Mouse (Mus musculus): ENCODE measurements around the gene Neurod6. TPM values are rescaled to one million over a fixed set of nuclear protein-coding genes. Genes with fewer than 3 reads are reported as not detected.
A peak's percentile ranks its signal among the peaks of the same experiment; 100 is the strongest.
"Not testable (repeated sequence)": the region's sequence is repeated elsewhere in the genome, so short reads cannot be mapped to it uniquely, and the experiment has no call there.

The Neurod6 gene
- 60.8 and 65.8 TPM in 2 replicates for polyA plus RNA-seq (2016; fragmentation: Nextera tagmentation; extraction: Ambion mirVana)

- Histone ChIP-seq H3K27ac (peak within 1 kb of the TSS; percentile 54), H3K4me2 (peak within 1 kb of the TSS; percentile 31), H3K9ac (peak within 1 kb of the TSS; percentile 25), H3K9me3 (no peaks in the 10 kb centered on the region), H3K36me3 (replicated peaks) (no peaks in the 10 kb centered on the region), H3K4me3 (replicated peaks) (peak within 1 kb of the TSS; percentile 15; the same call in 1 of the 2 replicates), H3K4me1 (peaks cover 20% of the 10 kb centered on the region), H3K27me3 (0 out of 2 replicates have a peak, but pooled peaks cover 10% of the 10 kb centered on the region)
- ATAC-seq (ENCODE audit: low FRiP score), result peak; percentile 47; the same call in 1 of the 2 replicates
- 64% methylated on average over 4 of the region's 4 CpGs for WGBS
These were observed at the start of gene Neurod6 for GRCm38 (mm10) chr6:55680974-55681373. Gene Neurod6 (minus strand): TSS chr6:55681263.

DNA sequence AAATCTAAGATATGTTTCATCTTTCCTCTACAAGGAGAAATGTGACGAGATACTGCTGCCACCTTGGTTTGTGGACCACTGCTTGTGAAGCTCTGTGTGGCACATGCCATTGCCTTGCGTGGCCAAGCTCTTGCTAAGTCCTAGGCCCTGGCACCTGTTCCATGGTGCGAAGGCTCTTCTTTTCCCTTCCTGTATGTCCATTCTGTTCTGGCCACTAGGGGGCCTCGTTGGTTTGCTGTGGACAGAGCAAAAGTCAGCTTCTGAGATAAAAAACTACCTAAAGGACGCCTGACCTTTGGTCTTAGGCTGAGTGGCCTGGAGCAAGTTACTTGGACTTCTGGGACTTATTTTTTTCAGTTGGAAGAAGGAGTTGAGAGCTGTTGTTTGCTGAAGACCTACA, 36.1 kb upstream of the Neurod6 start:
- 36% methylated on average over 5 of the region's 5 CpGs for WGBS
- no peak overlapping the region for H3K27ac ChIP-seq
- no peak overlapping the region for H3K9ac ChIP-seq
- H3K9me3 ChIP-seq, result no peaks in the 10 kb centered on the region
- H3K36me3 ChIP-seq (replicated peaks), result no peaks in the 10 kb centered on the region
- H3K4me2 ChIP-seq, result no peak overlapping the region
- H3K4me1 ChIP-seq, result no peaks in the 10 kb centered on the region
- H3K4me3 ChIP-seq (replicated peaks), result no peak overlapping the region
- H3K27me3 ChIP-seq, result no peaks in the 10 kb centered on the region
- no peak for ATAC-seq (ENCODE audit: low FRiP score)

GRCm38 (mm10) chr6:55715446-55715845, 34.4 kb upstream of the Neurod6 start:
- 86% methylated on average over 6 of the region's 6 CpGs for WGBS
- Histone ChIP-seq H3K36me3 (replicated peaks) (no peaks in the 10 kb centered on the region), H3K4me2 (no peak overlapping the region), H3K9ac (no peak overlapping the region), H3K9me3 (no peaks in the 10 kb centered on the region), H3K4me1 (no peaks in the 10 kb centered on the region), H3K27ac (no peak overlapping the region), H3K4me3 (replicated peaks) (no peak overlapping the region), H3K27me3 (no peaks in the 10 kb centered on the region)
- no peak for ATAC-seq (ENCODE audit: low FRiP score)

DNA sequence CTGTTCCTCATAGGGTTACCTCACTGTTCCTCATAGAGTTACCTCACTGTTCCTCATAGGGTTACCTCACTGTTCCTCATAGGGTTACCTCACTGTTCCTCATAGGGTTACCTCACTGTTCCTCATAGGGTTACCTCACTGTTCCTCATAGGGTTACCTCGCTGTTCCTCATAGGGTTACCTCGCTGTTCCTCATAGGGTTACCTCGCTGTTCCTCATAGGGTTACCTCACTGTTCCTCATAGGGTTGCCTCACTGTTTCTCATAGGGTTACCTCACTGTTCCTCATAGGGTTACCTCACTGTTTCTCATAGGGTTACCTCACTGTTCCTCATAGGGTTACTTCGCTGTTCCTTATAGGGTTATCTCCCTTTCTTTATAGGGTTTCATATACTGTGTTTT, 29.9 kb upstream of the Neurod6 start:
- not testable (repeated sequence) for H3K36me3 ChIP-seq (replicated peaks); H3K9ac ChIP-seq; H3K4me3 ChIP-seq (replicated peaks); H3K4me2 ChIP-seq; H3K9me3 ChIP-seq; H3K27ac ChIP-seq; H3K4me1 ChIP-seq; H3K27me3 ChIP-seq; ATAC-seq (ENCODE audit: low FRiP score)
- 91% methylated on average over 4 of the region's 4 CpGs for WGBS

- Histone ChIP-seq H3K9ac (no peak overlapping the region), H3K36me3 (replicated peaks) (no peaks in the 10 kb centered on the region), H3K27ac (0 out of 2 replicates have a peak overlapping the region, but pooled peaks have one; percentile 19), H3K4me3 (replicated peaks) (no peak overlapping the region), H3K9me3 (no peaks in the 10 kb centered on the region), H3K27me3 (no peaks in the 10 kb centered on the region), H3K4me2 (no peak overlapping the region), H3K4me1 (no peaks in the 10 kb centered on the region; the same call in 1 of the 2 replicates)
- no peak for ATAC-seq (ENCODE audit: low FRiP score)
- WGBS, result 84% methylated on average over 1 of the region's 1 CpGs
These were observed 23.7 kb upstream of the Neurod6 start for GRCm38 (mm10) chr6:55704759-55705104.

- H3K9ac ChIP-seq, result no peak overlapping the region
- H3K9me3 ChIP-seq, result no peaks in the 10 kb centered on the region
- no peaks in the 10 kb centered on the region for H3K36me3 ChIP-seq (replicated peaks)
- no peaks in the 10 kb centered on the region; the same call in 1 of the 2 replicates for H3K4me1 ChIP-seq
- H3K27ac ChIP-seq, result peak overlapping the region; percentile 66
- H3K4me3 ChIP-seq (replicated peaks), result no peak overlapping the region
- ATAC-seq (ENCODE audit: low FRiP score), result peak; percentile 60; the same call in 1 of the 2 replicates
- no peaks in the 10 kb centered on the region for H3K27me3 ChIP-seq
- 59% methylated on average over 8 of the region's 8 CpGs for WGBS
- no peak overlapping the region for H3K4me2 ChIP-seq
These were observed 23.1 kb upstream of the Neurod6 start for GRCm38 (mm10) chr6:55704061-55704758.

- no peaks in the 10 kb centered on the region; the same call in 1 of the 2 replicates for H3K4me1 ChIP-seq
- WGBS, result 12% methylated on average over 4 of the region's 4 CpGs
- H3K9ac ChIP-seq, result no peak overlapping the region
- no peak overlapping the region for H3K4me2 ChIP-seq
- peak; percentile 85; the same call in 1 of the 2 replicates for ATAC-seq (ENCODE audit: low FRiP score)
- H3K9me3 ChIP-seq, result no peaks in the 10 kb centered on the region
- no peak overlapping the region for H3K4me3 ChIP-seq (replicated peaks)
- H3K36me3 ChIP-seq (replicated peaks), result no peaks in the 10 kb centered on the region
- peak overlapping the region; percentile 51 for H3K27ac ChIP-seq
- H3K27me3 ChIP-seq, result no peaks in the 10 kb centered on the region
These were observed 19.6 kb upstream of the Neurod6 start for GRCm38 (mm10) chr6:55700392-55701386.

GRCm38 (mm10) chr6:55690015-55690531, 9.0 kb upstream of the Neurod6 start:
- Histone ChIP-seq H3K4me3 (replicated peaks) (no peak overlapping the region), H3K36me3 (replicated peaks) (no peaks in the 10 kb centered on the region), H3K4me1 (no peaks in the 10 kb centered on the region), H3K27ac (no peak overlapping the region), H3K9ac (no peak overlapping the region), H3K27me3 (no peaks in the 10 kb centered on the region), H3K4me2 (no peak overlapping the region), H3K9me3 (no peaks in the 10 kb centered on the region)
- no peak for ATAC-seq (ENCODE audit: low FRiP score)
- 91% methylated on average over 2 of the region's 2 CpGs for WGBS

DNA sequence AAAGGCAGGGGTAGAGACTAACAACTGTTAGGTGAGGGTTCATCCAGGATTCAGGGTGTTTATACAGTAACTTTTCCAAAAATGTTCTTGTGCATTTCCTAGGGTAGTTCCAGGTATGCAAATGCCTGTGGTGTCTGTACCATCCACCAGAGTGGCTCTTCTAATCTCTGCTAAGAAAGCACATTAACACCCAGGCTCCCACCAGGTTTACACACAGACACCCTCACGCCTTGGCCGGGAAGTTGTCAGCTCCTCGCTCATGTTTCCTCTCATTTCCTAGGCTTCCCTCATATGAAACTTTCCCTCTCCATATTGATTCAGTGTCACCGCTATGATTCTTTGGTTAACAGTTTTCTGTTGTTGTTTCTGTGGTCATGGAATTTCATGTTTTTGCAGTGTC, 2.4 kb upstream of the Neurod6 start:
- Histone ChIP-seq H3K4me1 (peaks cover 7% of the 10 kb centered on the region; the same call in 1 of the 2 replicates), H3K4me3 (replicated peaks) (no peak overlapping the region), H3K4me2 (no peak overlapping the region), H3K9ac (no peak overlapping the region), H3K27ac (no peak overlapping the region), H3K27me3 (no peaks in the 10 kb centered on the region), H3K9me3 (no peaks in the 10 kb centered on the region), H3K36me3 (replicated peaks) (no peaks in the 10 kb centered on the region)
- ATAC-seq (ENCODE audit: low FRiP score), result 0 out of 2 replicates have a peak, but pooled peaks have one; percentile 12
- 87% methylated on average over 4 of the region's 4 CpGs for WGBS

DNA sequence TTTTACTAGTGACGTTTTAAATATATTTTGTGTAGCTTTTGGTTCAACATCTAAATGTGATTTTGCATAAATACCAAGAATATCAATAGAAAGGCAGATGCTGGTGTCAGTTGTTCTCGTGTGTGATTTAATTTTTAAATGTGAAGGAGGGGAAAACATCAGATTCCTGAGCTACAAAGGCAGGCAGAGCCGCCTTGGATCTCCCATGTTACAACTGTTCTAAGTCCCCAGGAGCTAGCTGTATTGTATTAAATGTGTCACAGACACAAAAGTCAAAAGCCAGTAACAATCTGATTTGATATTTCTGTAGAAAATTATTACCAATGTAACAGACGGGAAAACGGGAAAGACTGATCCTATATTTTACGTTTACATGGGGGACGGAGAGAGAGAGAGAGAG, 1.8 kb upstream of the Neurod6 start:
- H3K4me1 ChIP-seq, result peaks cover 7% of the 10 kb centered on the region; the same call in 1 of the 2 replicates
- no peak overlapping the region for H3K27ac ChIP-seq
- H3K4me2 ChIP-seq, result no peak overlapping the region
- no peak overlapping the region for H3K4me3 ChIP-seq (replicated peaks)
- WGBS, result 68% methylated on average over 7 of the region's 7 CpGs
- H3K36me3 ChIP-seq (replicated peaks), result no peaks in the 10 kb centered on the region
- ATAC-seq (ENCODE audit: low FRiP score), result no peak
- no peaks in the 10 kb centered on the region for H3K27me3 ChIP-seq
- H3K9ac ChIP-seq, result no peak overlapping the region
- H3K9me3 ChIP-seq, result no peaks in the 10 kb centered on the region

- H3K9ac ChIP-seq, result no peak overlapping the region
- no peak for ATAC-seq (ENCODE audit: low FRiP score)
- 78% methylated on average over 7 of the region's 7 CpGs for WGBS
- H3K27ac ChIP-seq, result 0 out of 2 replicates have a peak overlapping the region, but pooled peaks have one; percentile 46
- H3K36me3 ChIP-seq (replicated peaks), result no peaks in the 10 kb centered on the region
- H3K4me2 ChIP-seq, result peak overlapping the region; percentile 17; the same call in 1 of the 2 replicates
- H3K4me3 ChIP-seq (replicated peaks), result peak overlapping the region; percentile 19; the same call in 1 of the 2 replicates
- H3K9me3 ChIP-seq, result no peaks in the 10 kb centered on the region
- H3K4me1 ChIP-seq, result peaks cover 20% of the 10 kb centered on the region
- peaks cover 14% of the 10 kb centered on the region; the same call in 1 of the 2 replicates for H3K27me3 ChIP-seq
These were observed 2.4 kb downstream of the Neurod6 start for GRCm38 (mm10) chr6:55678571-55679185.
